Mouse (Mus musculus): ENCODE results near the gene Ccdc122.

The Ccdc122 gene

GRCm38 (mm10) chr14:77130612-77131011 lies 94.0 kb downstream of the Ccdc122 start:
- no peak for DNase-seq (ENCODE audit: low read depth)

GRCm38 (mm10) chr14:77136936-77137335 lies 100.4 kb downstream of the Ccdc122 start:
- no peak for DNase-seq (ENCODE audit: low read depth)

- peak; percentile 95 for DNase-seq (ENCODE audit: low read depth)
Observed at GRCm38 (mm10) chr14:77141324-77142282, 105.0 kb downstream of the Ccdc122 start.

DNA sequence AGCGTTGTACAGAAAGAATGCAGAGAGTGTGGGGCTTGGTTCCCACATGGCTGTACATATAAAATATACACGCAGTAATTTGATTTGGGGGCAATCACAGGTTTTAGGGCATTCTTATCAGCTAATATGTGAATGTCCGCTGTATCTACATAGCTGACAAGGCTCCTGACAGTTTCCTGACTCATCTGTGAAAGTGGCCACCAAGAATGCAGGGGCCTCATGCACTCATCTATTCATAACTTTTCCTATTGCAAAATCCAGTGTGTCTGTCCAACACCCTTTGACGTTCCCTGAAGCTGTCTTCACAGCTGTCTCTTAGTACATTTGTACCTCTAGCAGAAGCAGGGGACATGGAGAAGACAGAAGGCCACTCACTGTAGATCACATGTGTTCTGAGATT lies 108.5 kb downstream of the Ccdc122 start:
- DNase-seq (ENCODE audit: low read depth): peak; percentile 42

GRCm38 (mm10) chr14:77147635-77148034 lies 111.1 kb downstream of the Ccdc122 start:
- DNase-seq (ENCODE audit: low read depth): no peak

DNA sequence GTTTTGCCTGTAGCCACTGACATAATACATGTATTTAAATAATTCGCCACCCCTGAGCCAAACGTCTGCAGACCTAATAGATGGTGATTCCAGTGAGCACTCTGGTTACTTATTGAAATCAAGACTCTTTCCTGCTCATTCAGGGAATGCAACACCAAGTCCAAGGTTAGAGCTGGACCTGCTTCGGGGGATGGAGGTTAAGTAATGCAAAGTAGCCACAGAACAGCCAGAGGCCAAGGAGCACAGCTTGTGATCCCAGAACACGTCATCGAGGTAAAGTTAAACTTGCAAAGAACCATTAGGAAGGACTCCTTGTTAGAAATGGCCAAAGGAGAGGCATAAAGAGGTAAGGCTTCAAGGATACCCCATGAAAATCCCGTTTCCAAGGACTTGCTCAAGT lies 114.0 kb downstream of the Ccdc122 start:
- DNase-seq (ENCODE audit: low read depth): no peak

DNA sequence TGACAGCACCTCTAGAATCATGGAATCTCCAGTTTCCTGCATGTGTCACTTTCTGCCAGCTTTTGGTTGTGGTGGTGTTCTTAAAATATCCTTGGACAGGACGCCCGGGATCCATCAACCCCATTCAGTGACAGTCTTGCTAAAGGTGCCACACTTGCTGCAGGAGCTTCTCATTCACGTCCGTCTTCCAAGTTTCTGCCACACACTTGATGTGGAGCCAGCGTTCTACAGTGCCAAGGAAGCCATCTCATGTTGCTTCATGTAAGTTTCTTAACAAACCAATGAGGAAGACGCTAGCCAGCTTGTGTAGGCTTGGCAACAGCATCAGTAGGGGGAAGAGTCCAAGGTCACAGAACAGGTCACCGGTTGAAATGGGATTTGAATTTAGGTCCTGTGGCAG lies 114.9 kb downstream of the Ccdc122 start:
- peak; percentile 24 for DNase-seq (ENCODE audit: low read depth)

DNA sequence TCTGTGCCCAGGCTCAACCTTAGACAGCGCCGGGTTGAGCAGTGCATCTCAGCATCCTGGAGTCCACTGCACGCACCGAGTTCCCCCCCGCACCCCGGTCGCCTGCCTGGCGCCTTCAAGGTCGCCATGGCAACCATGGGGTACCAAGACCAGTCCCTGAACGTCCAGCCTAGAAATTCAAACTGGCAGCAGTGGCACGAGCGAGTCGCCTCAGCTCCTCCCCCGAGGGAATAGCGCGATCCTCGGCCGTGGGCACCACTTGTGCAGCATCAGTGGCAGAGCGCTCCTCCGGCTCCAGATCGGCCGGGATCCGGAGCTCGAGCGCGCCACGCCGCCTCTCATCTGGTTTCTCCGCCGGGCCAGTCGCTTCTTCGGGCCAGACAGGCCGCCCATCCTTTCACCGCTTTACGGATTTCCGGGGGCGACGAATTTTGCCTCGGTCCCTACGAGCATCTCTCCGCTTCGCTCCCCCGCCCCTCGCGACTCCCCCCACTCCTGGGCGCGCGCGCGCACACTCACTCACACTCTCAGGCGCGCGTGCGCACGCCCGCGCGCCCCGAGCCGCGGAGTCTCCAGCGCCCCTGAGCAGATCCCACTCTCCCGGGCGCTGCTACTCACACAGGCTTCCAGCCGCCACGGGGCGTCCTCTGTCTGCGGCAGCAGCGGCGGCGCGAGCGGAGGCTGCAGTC lies 119.8 kb downstream of the Ccdc122 start, which contains the start of gene Enox1:
Gene Enox1, plus strand, starts transcription at position 542 of the 689 bp plus-strand sequence.
- peak; percentile 90 for DNase-seq (ENCODE audit: low read depth)

GRCm38 (mm10) chr14:77156911-77157504 lies 120.4 kb downstream of the Ccdc122 start:
- DNase-seq (ENCODE audit: low read depth): peak; percentile 50

DNA sequence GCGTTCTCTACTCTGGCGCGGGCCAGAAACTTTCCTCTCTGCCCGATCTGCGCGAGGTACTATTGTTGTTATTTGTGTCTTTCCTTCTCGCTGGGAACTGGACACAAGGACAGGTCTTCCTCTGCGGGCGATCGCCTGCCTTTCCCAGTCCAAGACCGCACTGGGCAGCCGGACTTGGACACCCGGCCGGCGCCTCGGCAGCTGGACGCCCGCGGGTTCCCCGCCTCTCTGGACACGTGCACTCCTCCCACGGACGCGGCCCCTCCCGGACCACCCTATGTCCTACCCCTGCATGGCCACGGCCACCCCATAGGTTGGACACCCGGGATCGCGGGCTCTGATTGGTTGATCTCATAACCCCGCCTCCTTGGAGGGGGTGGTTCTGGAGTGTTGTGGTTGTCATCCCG lies 120.9 kb downstream of the Ccdc122 start:
- peak; percentile 53 for DNase-seq (ENCODE audit: low read depth)

- no peak for DNase-seq (ENCODE audit: low read depth)
Observed at GRCm38 (mm10) chr14:77159397-77159796, 122.8 kb downstream of the Ccdc122 start.

All from NIH3T3 (cell line).